Mouse (Mus musculus) spleen, adult 12 weeks (tissue): ENCODE results near the gene Olfr641.

Source experiments
- DNase-seq: peaks from one replicate; pipeline ENCODE4 v3.0.0; 2022; ENCODE audit warnings: low spot score

Gene Olfr641

DNA sequence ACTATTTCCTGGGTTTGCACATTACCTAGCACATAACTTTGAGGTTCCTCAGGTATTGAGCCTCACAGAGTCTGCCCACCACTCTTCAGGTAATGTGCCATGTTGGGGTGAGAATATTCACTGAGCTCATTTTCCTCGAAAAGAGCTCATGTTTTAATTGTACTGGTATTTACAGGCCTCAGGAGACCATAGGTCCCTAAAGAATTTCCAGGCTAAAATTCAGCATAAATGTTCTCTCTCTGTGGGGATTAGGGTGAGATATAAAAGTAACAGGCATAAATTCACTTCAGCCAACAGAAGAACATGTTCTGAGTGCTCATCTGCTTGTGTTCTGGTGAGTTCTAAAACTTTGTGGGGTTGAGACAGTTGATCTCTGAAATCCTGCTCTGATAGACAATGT, at the start of gene Olfr641:
TSS of gene Olfr641 (plus strand) at position 301 of the 400 bp plus-strand sequence.
- DNase-seq, result no peak

DNA sequence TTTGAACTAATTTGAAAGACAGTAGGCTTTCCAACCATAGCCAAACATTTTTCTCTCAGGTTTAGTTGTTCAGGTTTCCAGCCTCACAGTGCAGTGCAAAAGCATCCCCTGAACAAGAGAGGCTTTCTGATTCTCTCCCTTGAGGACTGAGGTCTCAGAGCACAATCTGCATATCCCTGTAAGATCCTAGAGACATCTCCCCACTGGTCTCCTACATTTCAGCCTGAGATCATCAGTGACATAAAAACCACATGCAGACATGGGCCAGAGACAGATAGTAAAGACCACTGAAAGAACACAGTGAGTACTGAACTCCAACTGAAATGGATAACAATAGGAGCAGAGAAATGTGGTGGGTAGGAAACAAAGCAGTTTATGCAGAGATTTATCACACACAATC, 36.8 kb upstream of the Olfr641 start, which contains the start of gene Olfr638:
TSS of gene Olfr638 (plus strand) at position 301 of the 400 bp plus-strand sequence.
- DNase-seq, result no peak

DNA sequence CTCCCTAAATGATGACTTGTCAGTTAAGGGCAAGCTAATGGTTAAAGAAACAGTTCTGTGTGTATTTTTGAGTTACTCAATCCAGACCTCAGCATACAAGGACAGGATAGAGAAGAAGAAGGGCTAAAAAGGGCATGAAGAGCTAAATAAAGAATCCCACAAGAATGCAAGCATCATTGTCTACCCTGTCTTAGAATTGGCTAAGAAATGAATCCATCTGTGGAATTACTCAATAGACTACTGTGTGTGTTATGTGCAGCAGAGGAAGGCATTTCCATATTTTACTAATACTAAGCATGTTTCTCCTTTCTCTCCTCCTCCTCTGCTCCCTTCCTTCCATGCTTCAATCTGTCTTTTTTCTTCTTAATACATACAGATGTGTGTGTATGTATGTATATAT, 36.1 kb upstream of the Olfr641 start:
- DNase-seq, result no peak

DNA sequence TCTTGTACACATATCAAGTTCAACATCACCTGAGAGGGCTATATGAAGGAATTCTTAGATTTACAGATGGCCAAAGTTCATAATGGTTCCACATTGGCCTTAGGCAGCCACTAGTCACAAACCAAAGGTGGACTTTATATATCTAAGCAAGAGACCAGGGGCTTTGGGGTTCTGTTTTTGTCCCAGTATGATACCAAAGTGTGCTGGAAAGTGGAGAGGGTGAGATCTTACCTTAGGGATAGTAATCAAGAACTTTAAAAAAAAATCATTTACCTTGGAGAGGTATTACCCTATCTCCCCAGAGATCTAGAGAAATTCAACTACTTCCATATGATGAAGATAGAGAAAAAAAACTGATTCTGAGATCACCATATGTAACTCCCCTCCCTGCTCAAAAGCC, 18.0 kb upstream of the Olfr641 start, which contains the start of gene Olfr639:
TSS of gene Olfr639 (minus strand) at position 101 of the 400 bp plus-strand sequence.
- no peak for DNase-seq

DNA sequence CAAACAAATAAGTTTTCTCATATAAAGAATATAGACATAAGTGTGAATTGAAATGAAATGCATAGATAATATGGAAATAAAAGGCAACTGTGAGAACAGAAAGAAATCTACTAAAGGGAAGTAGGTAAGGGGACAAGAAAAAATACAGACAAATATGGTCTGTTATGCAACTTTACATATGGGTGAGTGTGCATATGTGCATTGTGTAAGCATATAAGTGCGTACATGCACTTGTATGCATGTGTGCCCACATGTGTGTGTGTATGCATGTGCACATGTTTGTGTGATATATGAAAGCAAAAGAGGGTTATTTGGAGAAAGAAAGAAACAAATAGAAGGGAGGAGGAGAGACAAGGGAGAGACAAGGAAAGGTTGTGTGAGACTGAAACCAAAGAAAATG, 16.3 kb upstream of the Olfr641 start:
- no peak for DNase-seq

DNA sequence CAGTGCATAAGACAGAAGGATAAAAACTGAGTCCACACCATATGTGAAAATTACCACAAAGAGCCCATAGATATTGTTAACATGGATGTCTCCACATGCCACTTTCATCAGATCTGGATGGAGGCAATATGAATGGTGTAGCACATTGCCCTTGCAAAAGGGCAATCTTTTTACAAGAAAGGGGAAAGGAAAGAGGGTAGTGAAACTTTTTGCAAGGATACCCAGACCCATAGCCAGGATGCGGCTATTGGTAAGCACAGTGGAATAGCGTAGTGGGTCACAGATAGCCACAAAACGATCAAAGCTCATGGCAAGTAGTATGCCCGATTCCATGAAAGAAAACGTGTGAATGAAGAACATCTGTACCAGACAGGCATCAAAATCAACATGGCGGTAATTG, 13.6 kb upstream of the Olfr641 start:
- DNase-seq, result no peak

DNA sequence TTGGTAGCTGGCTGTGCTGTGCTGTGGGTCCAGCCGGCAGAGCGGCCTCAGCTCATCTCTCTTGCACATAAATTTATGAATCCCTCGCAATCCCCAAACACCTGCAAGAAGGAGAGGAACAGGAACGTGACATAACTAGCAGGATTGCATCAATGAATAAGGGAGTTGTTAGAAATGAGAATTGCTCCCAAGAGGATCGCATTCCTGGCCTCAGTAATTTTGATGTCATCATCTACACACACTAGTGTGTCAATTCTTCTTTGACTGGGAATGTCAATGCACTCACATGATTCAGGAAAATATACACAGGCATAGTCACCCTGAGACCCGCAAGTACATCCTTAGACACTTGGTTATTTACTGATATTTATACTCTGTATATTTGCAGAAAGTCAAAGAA, 9.8 kb upstream of the Olfr641 start, which contains the start of gene Olfr640:
TSS of gene Olfr640 (minus strand) at position 101 of the 400 bp plus-strand sequence.
- no peak for DNase-seq

DNA sequence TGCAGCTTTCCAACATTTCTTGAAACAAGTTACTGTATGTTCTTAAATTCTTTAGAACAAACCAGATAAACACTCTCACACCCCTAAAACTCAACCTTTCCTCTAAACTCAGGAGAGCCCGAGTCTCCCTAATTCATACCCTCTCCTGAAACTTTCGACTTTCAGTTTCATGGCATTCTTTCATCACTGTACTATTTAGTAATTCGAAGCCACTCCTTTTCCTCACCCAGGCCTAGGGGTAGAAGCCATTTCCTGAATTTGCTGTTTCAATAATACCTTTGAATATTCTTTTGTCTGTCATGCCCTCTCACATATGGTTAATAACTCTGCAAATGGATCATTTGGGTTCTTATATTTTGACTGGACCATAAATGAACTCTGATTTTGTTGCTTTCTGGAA, 8.3 kb upstream of the Olfr641 start:
- no peak for DNase-seq

DNA sequence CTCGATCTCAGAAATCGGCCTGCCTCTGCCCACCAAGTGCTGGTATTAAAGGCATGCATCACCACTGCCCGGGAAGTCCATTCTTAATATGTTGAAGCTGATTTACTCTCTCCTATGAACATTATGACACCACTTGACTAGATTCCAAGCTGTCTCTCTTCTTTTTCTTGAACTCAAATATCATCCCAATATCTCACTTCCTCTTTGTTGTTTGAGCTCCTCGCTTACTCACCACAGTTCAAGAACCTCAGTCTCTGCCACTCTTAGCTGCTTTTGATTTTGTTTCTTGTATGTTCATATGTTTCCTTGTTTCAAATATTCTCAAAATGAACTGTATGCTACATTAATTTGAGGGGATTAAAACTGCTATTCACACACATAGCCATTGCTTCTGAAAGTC, 15.5 kb downstream of the Olfr641 start:
- DNase-seq, result no peak

DNA sequence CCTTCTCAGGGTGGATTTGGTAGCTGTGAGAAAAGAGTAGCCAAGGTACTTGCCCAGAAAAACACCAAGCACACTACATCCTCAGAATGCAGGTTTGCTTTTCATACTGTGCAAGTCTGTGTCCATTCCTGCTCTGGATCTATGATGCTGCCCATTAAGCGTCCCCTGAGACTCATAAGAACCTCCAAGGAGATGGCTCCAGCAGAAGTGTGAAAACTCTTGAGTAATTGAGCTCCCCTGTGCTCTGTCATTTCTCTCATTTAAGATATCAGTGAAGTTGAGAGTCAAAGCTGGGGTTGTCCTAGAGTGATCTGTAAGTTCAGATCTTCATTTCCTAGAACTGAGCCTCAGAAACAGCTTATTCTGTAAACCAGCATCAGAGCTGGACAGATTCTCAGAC, 17.3 kb downstream of the Olfr641 start, which contains the start of gene Olfr642:
TSS of gene Olfr642 (minus strand) at position 101 of the 400 bp plus-strand sequence.
- no peak for DNase-seq

DNA sequence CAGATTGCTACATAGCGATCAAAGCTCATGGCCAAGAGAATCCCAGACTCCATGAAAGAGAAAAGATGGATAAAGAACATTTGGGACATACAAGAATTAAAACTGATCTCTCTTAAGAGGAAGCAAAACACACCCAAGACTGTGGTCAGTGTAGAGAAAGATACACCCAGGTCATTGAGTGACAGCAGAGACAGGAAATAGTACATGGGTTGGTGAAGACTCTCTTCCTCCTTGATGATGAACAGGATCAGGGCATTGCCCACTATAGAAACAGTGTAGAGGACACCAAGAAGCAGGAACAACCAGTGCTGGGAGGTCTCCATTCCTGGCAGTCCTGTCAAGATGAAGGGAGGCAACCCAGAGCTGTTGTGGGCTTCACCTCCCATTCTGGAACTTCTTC, 24.0 kb downstream of the Olfr641 start:
- no peak for DNase-seq

DNA sequence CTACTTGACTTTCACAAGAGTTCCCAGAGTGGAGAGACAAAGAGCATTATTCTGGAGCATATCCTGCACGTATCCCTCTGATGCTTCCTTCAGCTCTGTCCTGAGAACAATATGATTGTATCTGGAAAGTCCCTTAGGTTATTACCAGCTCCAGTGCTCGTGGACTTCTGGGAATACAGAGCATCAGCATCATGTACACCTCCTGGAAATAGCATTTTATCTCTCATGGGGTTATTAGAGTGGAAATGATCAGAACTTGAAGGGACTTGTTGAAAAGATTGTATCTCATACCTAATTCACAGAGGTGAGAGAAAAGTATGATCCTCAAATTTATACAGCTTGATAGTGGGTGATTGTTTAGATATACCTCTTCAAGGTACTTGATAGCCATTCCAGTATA, 26.1 kb downstream of the Olfr641 start, which contains the start of gene 4930516K23Rik:
TSS of gene 4930516K23Rik (minus strand) at position 101 of the 400 bp plus-strand sequence.
- DNase-seq, result no peak

DNA sequence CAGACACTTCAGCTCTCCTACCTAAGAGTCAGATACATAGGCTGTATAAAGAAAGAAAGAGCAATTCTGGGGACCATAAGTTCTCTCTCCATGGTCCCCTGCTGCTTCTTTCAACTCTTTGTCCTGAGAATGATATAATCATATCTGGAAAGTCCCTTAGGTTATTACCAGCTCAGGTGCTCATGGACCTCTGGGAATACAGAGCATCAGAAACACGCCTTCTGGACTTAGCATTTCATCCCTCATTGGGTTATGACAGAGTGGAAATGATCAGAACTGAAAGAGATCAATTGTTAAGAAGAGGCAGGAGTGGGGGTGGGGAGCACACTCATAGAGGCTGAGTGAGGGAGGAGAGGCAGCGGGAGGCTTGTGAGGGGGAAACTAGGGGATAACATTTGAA, 36.5 kb downstream of the Olfr641 start, which contains the start of gene Olfr644:
TSS of gene Olfr644 (minus strand) at position 101 of the 400 bp plus-strand sequence.
- no peak for DNase-seq

DNA sequence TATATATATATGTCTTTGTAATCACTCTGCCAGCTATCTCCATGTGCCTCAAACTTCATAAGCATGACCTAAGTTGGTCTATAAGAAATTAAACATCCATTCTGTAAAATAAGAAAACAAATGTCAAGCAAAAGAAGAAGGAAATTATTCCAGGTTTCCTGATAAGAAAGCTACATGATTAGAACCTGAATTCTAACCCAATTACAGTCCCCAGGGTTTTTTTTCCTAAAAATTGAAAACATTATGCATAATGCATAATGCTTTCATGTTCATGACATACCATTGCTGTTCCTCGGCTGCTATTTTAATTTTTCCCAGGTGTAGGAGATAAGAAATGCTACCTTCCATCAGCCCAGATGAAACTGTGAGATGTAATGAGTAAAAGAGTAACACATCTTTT, 50.1 kb downstream of the Olfr641 start, which contains the start of gene Olfr645:
TSS of gene Olfr645 (minus strand) at position 101 of the 400 bp plus-strand sequence.
- DNase-seq, result no peak
